In genomic region chr4:125987071-125987470, GRCm38 (mm10) we compare ENCODE assay signal across 17 mouse cellular contexts.
"Had no signal": no experiment of that assay in that cellular context is flagged by ENCODE, and none has a peak within 500 bp of the region (broad histone marks: within the 10 kb centered on the region; RNA-seq: fewer than 3 reads in every experiment).

No protein-coding gene starts in this region.

- H3K36me3 ChIP-seq: lung, embryonic 15.5 days; midbrain, embryonic 13.5 days; midbrain, embryonic 15.5 days; neural tube, embryonic 12.5 days; stomach, embryonic 15.5 days had no signal

- H3K4me3 ChIP-seq: lung, embryonic 15.5 days; megakaryocyte, embryonic 14.5 days; midbrain, embryonic 13.5 days; midbrain, embryonic 15.5 days; neural tube, embryonic 12.5 days; stomach, embryonic 15.5 days had no signal

- H3K4me2 ChIP-seq: lung, embryonic 15.5 days; midbrain, embryonic 11.5 days; midbrain, embryonic 13.5 days; midbrain, embryonic 15.5 days; neural tube, embryonic 12.5 days; stomach, embryonic 15.5 days had no signal

- DNase-seq: lung, adult 2 months; lung, postnatal 14 days; lung, postnatal 36 days; right cerebral cortex, postnatal 14 days; thymus, adult 2 months; thymus, postnatal 25 days; thymus, postnatal 4 days had no signal

- H3K4me1 ChIP-seq: lung, embryonic 15.5 days; midbrain, embryonic 15.5 days; neural tube, embryonic 12.5 days; stomach, embryonic 15.5 days had no signal

- ATAC-seq: lung, postnatal 0 days; midbrain, embryonic 13.5 days; midbrain, embryonic 15.5 days had no signal

- H3K9ac ChIP-seq: lung, embryonic 15.5 days; midbrain, embryonic 13.5 days; midbrain, embryonic 15.5 days; neural tube, embryonic 12.5 days; stomach, embryonic 15.5 days had no signal

- H3K27ac ChIP-seq: lung, embryonic 15.5 days; macrophage; midbrain, embryonic 13.5 days; midbrain, embryonic 15.5 days; neural tube, embryonic 12.5 days; stomach, embryonic 15.5 days; stomach, postnatal 0 days had no signal

- H3K9me3 ChIP-seq: lung, embryonic 15.5 days; megakaryocyte, embryonic 14.5 days; midbrain, embryonic 13.5 days; midbrain, embryonic 15.5 days; neural tube, embryonic 12.5 days; stomach, embryonic 15.5 days had no signal

- H3K27me3 ChIP-seq: lung, embryonic 15.5 days; midbrain, embryonic 15.5 days; stomach, embryonic 15.5 days had no signal
